Mouse (Mus musculus) megakaryocyte, embryonic 14.5 days (primary cell): ENCODE data around the gene Epor.

ENCODE experiments used
- FLI1 ChIP-seq: IDR thresholded peaks from 2 replicates; pipeline ENCODE4 v1.6.1; 2012; ENCODE audit warnings: low read length, inconsistent platforms, mixed read lengths
- GATA1 ChIP-seq: IDR thresholded peaks from 3 replicates; pipeline ENCODE4 v1.6.1; 2012; ENCODE audit warnings: mixed read lengths, low read length, inconsistent platforms, borderline replicate concordance

DNA sequence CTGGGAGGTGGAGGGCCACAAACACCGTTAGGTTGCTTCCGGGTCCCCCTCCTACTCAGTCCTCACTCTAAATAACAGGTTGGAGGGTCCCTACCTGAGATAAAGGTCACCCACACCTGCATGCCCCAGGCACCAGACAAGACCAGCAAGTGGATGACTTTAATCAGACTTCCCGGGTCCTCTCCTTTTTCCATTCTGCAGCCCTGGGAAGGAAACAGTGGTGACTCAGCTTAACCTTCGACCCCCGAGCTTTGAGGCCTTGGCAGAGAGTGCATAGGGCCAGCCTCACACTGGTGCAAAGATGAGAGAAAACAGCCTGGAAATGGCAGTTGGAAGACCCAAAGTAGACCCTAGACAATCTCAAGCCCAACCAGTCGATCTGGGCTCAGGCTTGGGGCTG, 37.2 kb downstream of the Epor start:
- no peak for TF ChIP-seq GATA1
- TF ChIP-seq FLI1: no peak
